Mouse (Mus musculus) myocyte (in vitro differentiated cells): ENCODE results near the gene D8Ertd738e. TPM values are rescaled to one million over a fixed set of nuclear protein-coding genes. Genes with fewer than 3 reads are reported as not detected.
"Not testable (repeated sequence)": the region's sequence is repeated elsewhere in the genome, so short reads cannot be mapped to it uniquely, and the experiment has no call there.

Experiments used
- H3K27me3 ChIP-seq: one replicate; pipeline ENCODE4 v1.6.1; 2011; ENCODE audit not compliant: control insufficient read depth, insufficient read depth, insufficient read length
- H3K36me3 ChIP-seq: one replicate; pipeline ENCODE4 v1.6.1; 2011; ENCODE audit not compliant: control insufficient read depth, insufficient read depth
- H3K4me2 ChIP-seq: one replicate; pipeline ENCODE4 v1.6.1; 2011; ENCODE audit warnings: low read depth, control low read depth
- H3K4me3 ChIP-seq: one replicate; pipeline ENCODE4 v1.5.1; 2011; ENCODE audit warnings: mild to moderate bottlenecking, control low read depth, moderate library complexity
- H3K79me2 ChIP-seq: one replicate; pipeline ENCODE4 v1.6.1; 2011; ENCODE audit not compliant: control insufficient read depth, insufficient read depth
- H3ac ChIP-seq: one replicate; pipeline ENCODE4 v1.6.1; 2011; ENCODE audit not compliant: control insufficient read depth, insufficient read length
- CEBPB ChIP-seq: IDR thresholded peaks from 2 replicates; pipeline ENCODE4 v1.6.1; 2011; ENCODE audit warnings: mild to moderate bottlenecking, moderate library complexity; ENCODE audit not compliant: poor library complexity, insufficient read depth, severe bottlenecking
- E2F4 ChIP-seq: IDR thresholded peaks from one replicate; pipeline ENCODE4 v1.6.1; 2011; ENCODE audit warnings: mild to moderate bottlenecking, control low read depth, moderate library complexity; ENCODE audit not compliant: insufficient read depth
- MAX ChIP-seq: IDR thresholded peaks from one replicate; pipeline ENCODE4 v1.6.1; 2011; ENCODE audit warnings: low read depth, mild to moderate bottlenecking, control low read depth
- MYOD1 ChIP-seq, 3 experiments: IDR thresholded peaks; one replicate each; pipeline ENCODE4 v1.6.1; 2011; ENCODE audit warnings: control low read depth in 2 of 3, low read depth in 2 of 3, mild to moderate bottlenecking in 2 of 3, moderate library complexity in 1 of 3; ENCODE audit not compliant: insufficient read length in 2 of 3, control insufficient read depth in 1 of 3
- MYOG ChIP-seq, 3 experiments: IDR thresholded peaks; one replicate each; pipeline ENCODE4 v1.6.1; 2011; ENCODE audit warnings: control low read depth in 2 of 3, low read depth in 2 of 3, mild to moderate bottlenecking in 2 of 3; ENCODE audit not compliant: insufficient read length in 2 of 3, control insufficient read depth in 1 of 3, insufficient read depth in 1 of 3
- POLR2A ChIP-seq: IDR thresholded peaks from one replicate; pipeline ENCODE4 v1.6.1; 2011; ENCODE audit warnings: low read depth, mild to moderate bottlenecking, control low read depth, moderate library complexity; ENCODE audit not compliant: insufficient read length
- POLR2AphosphoS2 ChIP-seq: IDR thresholded peaks from one replicate; pipeline ENCODE4 v1.6.1; 2011; ENCODE audit warnings: low read depth, control low read depth; ENCODE audit not compliant: insufficient read length
- REST ChIP-seq: IDR thresholded peaks from one replicate; pipeline ENCODE4 v1.6.1; 2011; ENCODE audit warnings: mild to moderate bottlenecking, control low read depth, moderate library complexity; ENCODE audit not compliant: insufficient read depth, insufficient read length
- SRF ChIP-seq: IDR thresholded peaks from one replicate; pipeline ENCODE4 v1.6.1; 2011; ENCODE audit warnings: low read depth; ENCODE audit not compliant: control insufficient read depth, insufficient read length
- TCF12 ChIP-seq: IDR thresholded peaks from one replicate; pipeline ENCODE4 v1.6.1; 2011; ENCODE audit warnings: mild to moderate bottlenecking, control low read depth; ENCODE audit not compliant: poor library complexity, insufficient read depth, severe bottlenecking
- TCF3 ChIP-seq: IDR thresholded peaks from one replicate; pipeline ENCODE4 v1.6.1; 2011; ENCODE audit warnings: low read depth, control low read depth; ENCODE audit not compliant: insufficient read length
- USF1 ChIP-seq: IDR thresholded peaks from one replicate; pipeline ENCODE4 v1.6.1; 2011; ENCODE audit warnings: low read depth, mild to moderate bottlenecking, control low read depth, moderate library complexity
- polyA plus RNA-seq: library from polyadenylated mRNA; unstranded; fragments of >200 nt; fragmentation: generic; extraction: Trizol; gene quantifications from one replicate; pipeline ENCODE4 v1.2.1, GENCODE M21; 2012; ENCODE audit warnings: missing spikeins

The D8Ertd738e gene
- polyA plus RNA-seq, 1 experiment: 232 TPM

DNA sequence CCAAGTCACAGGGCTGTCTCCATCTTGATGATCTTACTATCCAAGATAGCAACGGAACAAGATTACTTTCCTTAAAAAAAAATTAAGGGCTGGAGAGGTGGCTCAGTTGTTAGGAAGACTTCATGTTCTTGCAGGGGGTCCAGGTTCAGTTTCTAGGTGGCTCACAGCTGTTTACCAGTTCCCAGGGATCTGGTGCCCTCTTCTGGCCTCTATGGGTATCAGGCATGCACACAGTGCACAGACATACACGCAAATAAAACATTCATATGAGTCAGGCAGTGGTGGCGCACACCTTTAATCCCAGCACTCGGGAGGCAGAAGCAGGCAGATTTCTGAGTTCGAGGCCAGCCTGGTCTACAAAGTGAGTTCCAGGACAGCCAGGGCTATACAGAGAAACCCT is 36.1 kb upstream of the D8Ertd738e start:
- TF ChIP-seq MYOG (IDR thresholded peaks at IDR 0.05; ENCODE audit: control insufficient read depth in 1 of 3, insufficient read depth in 1 of 3, insufficient read length in 2 of 3, low read depth in 2 of 3): peak in 1 of 3 experiments; percentile 6
- not testable (repeated sequence) for H3K79me2 ChIP-seq, H3ac ChIP-seq, H3K27me3 ChIP-seq, H3K36me3 ChIP-seq, H3K4me2 ChIP-seq, H3K4me3 ChIP-seq

DNA sequence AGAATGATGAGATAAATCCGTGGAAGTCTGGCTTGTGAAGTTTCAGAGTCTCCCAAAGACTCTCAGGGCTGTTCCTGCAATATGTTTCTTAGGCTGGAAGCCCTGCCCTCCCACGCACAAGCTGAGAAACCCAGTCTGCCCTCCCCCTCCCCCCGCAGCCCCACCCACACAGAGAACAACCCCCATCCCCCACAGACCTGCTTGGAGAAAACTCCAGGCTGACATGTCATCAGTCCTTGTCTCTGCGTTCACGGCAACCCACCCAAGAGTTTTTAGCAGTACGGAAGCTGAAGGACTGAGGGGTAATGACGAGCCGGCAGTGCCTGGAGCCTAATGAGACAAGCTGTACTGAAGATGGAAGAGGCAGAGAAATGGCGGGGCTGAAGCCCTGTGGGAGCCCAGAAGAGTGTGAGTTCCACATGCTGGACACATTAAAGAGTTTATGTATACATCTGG is 35.1 kb upstream of the D8Ertd738e start:
- Histone ChIP-seq H3K4me3 (no peak overlapping the region), H3K79me2 (no peaks in the 10 kb centered on the region), H3K36me3 (no peaks in the 10 kb centered on the region), H3K4me2 (peak overlapping the region; percentile 24), H3ac (no peak overlapping the region), H3K27me3 (no peaks in the 10 kb centered on the region)
- TF ChIP-seq E2F4 (no peak), MYOD1 (IDR thresholded peaks at IDR 0.05; ENCODE audit: control insufficient read depth in 1 of 3, insufficient read length in 2 of 3, low read depth in 2 of 3) (no peak), TCF3 (no peak), POLR2A (no peak), MAX (no peak), MYOG (IDR thresholded peaks at IDR 0.05; ENCODE audit: control insufficient read depth in 1 of 3, insufficient read depth in 1 of 3, insufficient read length in 2 of 3, low read depth in 2 of 3) (no peak), POLR2AphosphoS2 (no peak), TCF12 (no peak), SRF (no peak), CEBPB (no peak), REST (no peak), USF1 (no peak)

DNA sequence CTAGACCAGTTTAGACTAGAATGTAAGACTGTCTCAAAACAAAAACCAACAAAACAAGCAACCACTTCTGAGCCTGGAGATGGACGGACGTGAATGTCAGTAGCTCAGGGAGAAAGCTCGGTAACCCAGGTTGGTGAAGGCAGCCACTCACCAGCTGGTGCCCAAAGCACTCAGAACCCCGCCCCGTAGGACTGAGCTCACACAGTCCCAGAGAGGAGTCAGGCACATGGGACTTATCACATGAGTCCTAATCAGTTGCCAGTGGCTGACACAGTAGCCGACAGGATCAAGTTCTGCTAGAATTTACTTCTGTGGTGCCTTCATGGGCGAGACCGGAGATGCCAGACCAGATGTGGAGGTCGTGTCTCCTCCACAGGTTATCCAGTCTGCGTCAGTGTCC is 31.3 kb upstream of the D8Ertd738e start:
- H3K79me2 ChIP-seq: no peaks in the 10 kb centered on the region
- TF ChIP-seq CEBPB (no peak), TCF12 (no peak), MAX (no peak), E2F4 (no peak), MYOD1 (IDR thresholded peaks at IDR 0.05; ENCODE audit: control insufficient read depth in 1 of 3, insufficient read length in 2 of 3, low read depth in 2 of 3) (no peak), MYOG (IDR thresholded peaks at IDR 0.05; ENCODE audit: control insufficient read depth in 1 of 3, insufficient read depth in 1 of 3, insufficient read length in 2 of 3, low read depth in 2 of 3) (no peak), TCF3 (no peak), SRF (no peak), REST (no peak)
- no peaks in the 10 kb centered on the region for H3K27me3 ChIP-seq
- no peak overlapping the region for H3ac ChIP-seq
- H3K4me3 ChIP-seq: no peak overlapping the region
- no peaks in the 10 kb centered on the region for H3K36me3 ChIP-seq
- H3K4me2 ChIP-seq: no peak overlapping the region

DNA sequence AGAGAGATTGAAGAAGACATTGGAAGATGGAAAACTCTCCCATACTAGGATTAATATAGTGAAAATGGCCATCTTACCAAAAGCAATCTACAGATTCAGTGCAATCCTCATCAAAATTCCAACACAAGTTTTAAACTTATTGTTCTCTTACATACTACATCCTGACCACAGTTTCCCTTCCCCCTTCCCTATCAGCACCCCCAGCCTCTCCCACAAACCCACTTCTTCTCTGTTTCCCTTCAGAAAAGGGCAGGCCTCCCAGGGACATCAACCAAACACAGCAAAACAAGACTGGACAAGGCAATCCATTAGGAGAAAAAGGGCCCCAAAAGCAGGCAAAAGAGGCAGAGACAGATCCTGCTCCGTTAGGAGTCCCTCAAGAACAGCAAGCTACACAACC is 26.9 kb upstream of the D8Ertd738e start:
- H3K36me3 ChIP-seq: no peaks in the 10 kb centered on the region
- no peaks in the 10 kb centered on the region for H3K79me2 ChIP-seq
- TF ChIP-seq E2F4: no peak
- no peaks in the 10 kb centered on the region for H3K27me3 ChIP-seq
- H3K4me3 ChIP-seq: no peak overlapping the region
- no peak overlapping the region for H3K4me2 ChIP-seq
- H3ac ChIP-seq: no peak overlapping the region

DNA sequence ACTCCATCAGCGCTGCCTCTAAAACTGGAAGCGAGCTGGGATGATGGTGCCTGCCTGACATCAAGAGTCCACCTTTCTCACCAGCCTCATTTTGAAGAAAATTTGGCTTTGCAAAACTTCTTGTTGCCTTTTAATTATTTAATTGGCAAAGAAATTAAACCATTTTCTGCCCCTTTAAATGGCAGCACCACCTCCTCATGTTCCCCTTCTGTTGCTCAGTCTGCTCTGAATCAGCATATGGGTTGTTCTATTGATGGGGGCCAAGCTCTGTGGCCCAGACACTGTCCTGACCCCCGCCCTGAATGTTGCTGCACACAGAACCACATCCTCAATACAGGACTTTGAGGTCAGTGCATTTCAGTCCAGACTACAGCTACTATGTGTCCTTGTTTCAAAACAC is 24.4 kb upstream of the D8Ertd738e start:
- Histone ChIP-seq H3K4me3 (no peak overlapping the region), H3K36me3 (no peaks in the 10 kb centered on the region), H3K79me2 (peaks cover 10% of the 10 kb centered on the region), H3ac (no peak overlapping the region), H3K27me3 (no peaks in the 10 kb centered on the region), H3K4me2 (no peak overlapping the region)
- TF ChIP-seq POLR2A (no peak), MYOD1 (IDR thresholded peaks at IDR 0.05; ENCODE audit: control insufficient read depth in 1 of 3, insufficient read length in 2 of 3, low read depth in 2 of 3) (no peak), MAX (no peak), TCF12 (no peak), POLR2AphosphoS2 (no peak), SRF (no peak), TCF3 (no peak), REST (no peak), E2F4 (no peak), CEBPB (no peak), MYOG (IDR thresholded peaks at IDR 0.05; ENCODE audit: control insufficient read depth in 1 of 3, insufficient read depth in 1 of 3, insufficient read length in 2 of 3, low read depth in 2 of 3) (no peak), USF1 (no peak)
